Mouse (Mus musculus): ENCODE results near the gene Zbtb9. TPM values are rescaled to one million over a fixed set of nuclear protein-coding genes. Genes with fewer than 3 reads are reported as not detected.
"Not testable (repeated sequence)": the region's sequence is repeated elsewhere in the genome, so short reads cannot be mapped to it uniquely, and the experiment has no call there.

Gene Zbtb9
- total RNA-seq, 1 experiment from 2014 or later: 20.9 TPM

GRCm38 (mm10) chr17:26966993-26967392 lies 6.0 kb upstream of the Zbtb9 start:
- ATAC-seq (ENCODE audit: extremely low read depth, insufficient number of reproducible peaks, low FRiP score, poor library complexity, severe bottlenecking): no peak

DNA sequence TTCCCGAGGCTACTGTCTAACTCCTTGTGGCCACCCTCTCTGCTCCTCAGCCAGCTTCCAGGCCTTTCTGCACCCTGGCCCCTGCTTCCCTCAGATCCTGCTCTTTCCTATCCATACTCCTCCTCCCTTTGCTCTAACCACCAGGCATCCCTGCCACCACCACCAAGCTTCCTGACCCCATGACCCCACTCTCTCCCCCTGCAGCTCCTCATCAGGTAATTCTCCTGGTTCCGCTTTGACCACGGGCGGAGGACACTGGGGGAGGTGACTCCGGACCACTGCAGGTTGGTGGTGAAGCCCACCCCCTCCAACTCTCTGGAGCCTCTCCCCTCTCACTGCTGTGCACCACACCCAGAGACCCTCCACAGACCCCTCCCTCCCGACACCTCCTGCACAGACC lies 5.5 kb upstream of the Zbtb9 start:
- no peak for ATAC-seq (ENCODE audit: extremely low read depth, insufficient number of reproducible peaks, low FRiP score, poor library complexity, severe bottlenecking)

- no peak for ATAC-seq (ENCODE audit: extremely low read depth, insufficient number of reproducible peaks, low FRiP score, poor library complexity, severe bottlenecking)
Observed at GRCm38 (mm10) chr17:26968200-26968611, 4.8 kb upstream of the Zbtb9 start.

- no peak for ATAC-seq (ENCODE audit: extremely low read depth, insufficient number of reproducible peaks, low FRiP score, poor library complexity, severe bottlenecking)
Observed at GRCm38 (mm10) chr17:26969257-26969656, 3.7 kb upstream of the Zbtb9 start.

DNA sequence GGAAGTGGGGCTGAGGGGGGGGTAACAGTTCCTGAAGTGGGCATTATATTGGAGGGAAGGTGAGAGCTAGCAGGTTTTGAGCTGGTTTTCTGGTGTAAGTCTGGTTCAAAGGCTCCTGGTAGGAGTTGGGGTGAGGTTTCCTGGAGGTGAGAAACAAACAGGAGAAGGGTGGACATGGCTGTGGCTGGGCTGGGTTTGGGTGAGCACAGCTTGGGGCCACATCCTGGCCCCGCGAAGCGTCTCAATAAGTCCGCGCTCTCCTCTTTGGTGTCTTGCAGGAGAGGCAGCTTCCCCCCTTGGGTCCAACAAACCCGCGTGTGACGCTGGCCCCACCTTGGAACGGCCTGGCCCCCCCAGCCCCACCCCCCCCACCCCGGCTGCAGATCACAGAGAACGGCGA lies 2.7 kb upstream of the Zbtb9 start:
- ATAC-seq (ENCODE audit: extremely low read depth, insufficient number of reproducible peaks, low FRiP score, poor library complexity, severe bottlenecking): no peak

- no peak for ATAC-seq (ENCODE audit: extremely low read depth, insufficient number of reproducible peaks, low FRiP score, poor library complexity, severe bottlenecking)
Observed at GRCm38 (mm10) chr17:26971247-26971905, 1.6 kb upstream of the Zbtb9 start.

DNA sequence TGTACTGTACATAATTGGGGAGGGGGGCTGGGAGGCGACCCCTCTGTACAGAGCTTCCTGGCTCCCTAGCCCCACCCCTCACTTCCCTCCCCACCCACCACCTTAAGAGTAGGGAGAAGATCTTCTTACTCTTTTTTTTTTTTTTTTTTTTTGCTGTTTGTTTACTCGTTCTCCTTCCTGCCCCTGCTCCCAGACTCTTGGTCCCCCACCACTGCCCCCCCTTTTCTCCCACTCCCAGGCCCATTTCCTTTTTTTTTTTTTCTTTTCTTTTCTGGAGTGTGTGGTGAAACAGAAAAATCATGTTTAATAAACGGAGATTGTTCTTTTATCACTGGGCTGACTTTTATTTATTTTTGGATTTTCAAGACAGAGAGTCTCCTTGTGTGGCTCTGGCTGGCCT lies 860 bp upstream of the Zbtb9 start:
- no peak for ATAC-seq (ENCODE audit: extremely low read depth, insufficient number of reproducible peaks, low FRiP score, poor library complexity, severe bottlenecking)

DNA sequence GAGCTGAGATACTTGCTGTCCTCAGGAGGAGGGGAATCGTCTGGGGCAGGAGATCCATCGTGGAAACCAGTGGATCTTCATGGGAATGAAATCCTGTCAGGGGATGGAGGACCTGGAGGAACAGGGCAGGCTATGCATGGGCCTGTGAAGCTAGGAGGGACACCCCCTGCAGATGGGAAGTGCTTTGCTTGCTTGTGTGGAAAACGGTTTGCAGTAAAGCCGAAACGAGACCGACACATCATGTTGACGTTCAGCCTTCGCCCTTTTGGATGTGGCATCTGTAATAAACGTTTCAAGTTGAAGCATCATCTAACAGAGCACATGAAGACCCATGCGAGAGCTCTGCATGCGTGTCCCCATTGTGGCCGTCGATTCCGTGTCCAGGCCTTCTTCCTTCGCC lies 1.6 kb downstream of the Zbtb9 start:
- ATAC-seq (ENCODE audit: extremely low read depth, insufficient number of reproducible peaks, low FRiP score, poor library complexity, severe bottlenecking): no peak

GRCm38 (mm10) chr17:26975415-26975814 lies 2.4 kb downstream of the Zbtb9 start:
- no peak for ATAC-seq (ENCODE audit: extremely low read depth, insufficient number of reproducible peaks, low FRiP score, poor library complexity, severe bottlenecking)

DNA sequence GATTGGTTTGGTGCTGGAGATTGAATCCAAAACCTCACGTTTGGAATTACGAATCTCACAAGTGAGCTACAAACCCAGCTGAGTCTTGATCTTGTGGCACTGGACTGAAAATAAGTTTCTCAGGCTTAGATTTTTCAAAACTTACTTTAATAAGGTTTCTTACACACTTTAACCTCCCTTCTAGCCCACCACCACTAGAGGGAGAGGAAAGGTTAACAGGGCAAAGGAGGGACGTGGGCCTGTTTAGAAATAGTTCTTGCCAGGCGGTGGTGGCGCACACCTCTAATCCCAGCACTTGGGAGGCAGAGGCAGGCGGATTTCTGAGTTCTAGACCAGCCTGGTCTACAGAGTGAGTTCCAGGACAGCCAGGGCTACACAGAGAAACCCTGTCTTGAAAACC lies 4.4 kb downstream of the Zbtb9 start:
- ATAC-seq (ENCODE audit: extremely low read depth, insufficient number of reproducible peaks, low FRiP score, poor library complexity, severe bottlenecking): not testable (repeated sequence)

- ATAC-seq (ENCODE audit: extremely low read depth, insufficient number of reproducible peaks, low FRiP score, poor library complexity, severe bottlenecking): peak; percentile 77
Observed at GRCm38 (mm10) chr17:26979426-26979825, 6.5 kb downstream of the Zbtb9 start.

- no peak for ATAC-seq (ENCODE audit: extremely low read depth, insufficient number of reproducible peaks, low FRiP score, poor library complexity, severe bottlenecking)
Observed at GRCm38 (mm10) chr17:26981050-26981449, 8.1 kb downstream of the Zbtb9 start.

- no peak for ATAC-seq (ENCODE audit: extremely low read depth, insufficient number of reproducible peaks, low FRiP score, poor library complexity, severe bottlenecking)
Observed at GRCm38 (mm10) chr17:26983382-26983781, 10.4 kb downstream of the Zbtb9 start.

- ATAC-seq (ENCODE audit: extremely low read depth, insufficient number of reproducible peaks, low FRiP score, poor library complexity, severe bottlenecking): no peak
Observed at GRCm38 (mm10) chr17:26985503-26986179, 12.7 kb downstream of the Zbtb9 start.

DNA sequence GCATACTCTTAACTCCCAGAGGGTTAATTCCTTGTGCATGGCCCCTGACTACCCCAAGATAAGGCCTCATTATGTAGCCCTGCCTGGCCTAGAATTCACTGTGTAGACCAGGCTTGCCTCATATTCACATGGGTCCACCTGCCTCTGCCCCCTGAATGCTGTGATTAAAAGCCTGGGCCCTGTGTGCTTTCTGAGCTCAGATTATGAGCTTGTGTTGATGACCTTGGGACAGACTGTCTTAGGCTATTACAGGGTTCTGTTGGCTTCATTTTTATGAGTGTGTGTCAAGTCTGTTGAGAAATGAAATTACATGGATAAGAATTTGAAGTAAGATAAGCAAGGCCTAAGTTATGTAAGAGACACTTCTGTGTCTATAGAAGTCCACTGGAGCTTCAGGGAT lies 17.6 kb downstream of the Zbtb9 start:
- ATAC-seq (ENCODE audit: extremely low read depth, insufficient number of reproducible peaks, low FRiP score, poor library complexity, severe bottlenecking): no peak

DNA sequence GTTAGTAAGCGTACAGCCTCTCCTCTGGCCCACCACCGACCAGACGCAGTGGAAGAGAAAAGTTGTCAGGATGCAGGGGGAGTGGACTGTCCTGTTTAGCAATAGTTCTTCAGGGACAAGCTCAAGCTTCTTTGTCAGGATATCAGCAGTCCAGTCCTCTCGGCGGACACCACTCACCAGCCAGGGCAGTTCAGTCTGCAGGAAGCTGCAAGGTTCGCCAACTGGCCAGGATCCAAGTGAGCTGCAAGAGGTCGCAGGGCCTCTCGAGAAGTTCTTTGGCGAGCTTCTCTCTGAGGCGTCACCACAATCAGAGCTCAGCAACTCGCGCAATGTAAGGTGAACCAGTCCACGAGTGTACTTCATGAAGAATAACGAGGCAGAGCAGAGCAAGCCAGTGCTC lies 21.4 kb downstream of the Zbtb9 start:
- no peak for ATAC-seq (ENCODE audit: extremely low read depth, insufficient number of reproducible peaks, low FRiP score, poor library complexity, severe bottlenecking)

- no peak for ATAC-seq (ENCODE audit: extremely low read depth, insufficient number of reproducible peaks, low FRiP score, poor library complexity, severe bottlenecking)
Observed at GRCm38 (mm10) chr17:26995006-26995405, 22.0 kb downstream of the Zbtb9 start.

DNA sequence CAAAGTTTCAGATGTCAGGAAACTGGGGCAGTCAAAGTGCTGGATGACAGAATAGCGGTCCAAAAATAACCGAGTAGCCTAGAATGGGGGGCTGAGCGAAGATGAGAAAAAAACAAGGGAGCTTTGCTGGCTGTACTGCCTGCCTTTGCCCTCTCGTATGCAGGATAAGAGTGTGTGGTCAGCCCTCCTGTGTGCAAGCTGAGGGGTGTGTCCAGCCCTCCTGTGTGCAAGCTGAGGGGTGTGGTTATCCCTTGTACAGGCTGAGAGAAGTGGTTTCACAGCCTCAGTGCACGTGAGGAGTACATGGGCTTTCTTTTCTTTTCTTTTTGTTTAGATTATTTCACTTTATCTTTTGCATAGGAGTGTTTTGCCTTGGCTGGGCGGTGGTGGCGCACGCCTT lies 22.6 kb downstream of the Zbtb9 start:
- ATAC-seq (ENCODE audit: extremely low read depth, insufficient number of reproducible peaks, low FRiP score, poor library complexity, severe bottlenecking): no peak

DNA sequence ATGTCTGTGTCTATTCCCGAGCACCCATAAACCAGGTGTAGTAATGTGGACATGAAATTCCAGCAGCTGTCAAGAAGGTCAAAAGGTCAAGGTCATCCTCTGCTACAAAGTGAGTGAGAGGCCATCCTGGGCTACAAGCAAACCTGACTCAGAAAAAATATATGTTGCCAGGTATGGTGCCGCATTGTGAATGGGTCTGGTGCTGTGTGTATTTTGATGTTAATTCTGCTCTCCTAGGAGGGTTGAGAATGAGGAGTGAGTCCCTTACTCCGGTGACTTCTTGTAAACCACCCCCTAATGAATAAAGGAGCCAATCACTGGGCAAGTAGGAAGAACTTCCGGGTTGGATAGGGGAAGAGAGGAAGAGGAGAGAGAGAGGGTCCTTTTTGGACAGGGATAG lies 24.7 kb downstream of the Zbtb9 start:
- ATAC-seq (ENCODE audit: extremely low read depth, insufficient number of reproducible peaks, low FRiP score, poor library complexity, severe bottlenecking): no peak

DNA sequence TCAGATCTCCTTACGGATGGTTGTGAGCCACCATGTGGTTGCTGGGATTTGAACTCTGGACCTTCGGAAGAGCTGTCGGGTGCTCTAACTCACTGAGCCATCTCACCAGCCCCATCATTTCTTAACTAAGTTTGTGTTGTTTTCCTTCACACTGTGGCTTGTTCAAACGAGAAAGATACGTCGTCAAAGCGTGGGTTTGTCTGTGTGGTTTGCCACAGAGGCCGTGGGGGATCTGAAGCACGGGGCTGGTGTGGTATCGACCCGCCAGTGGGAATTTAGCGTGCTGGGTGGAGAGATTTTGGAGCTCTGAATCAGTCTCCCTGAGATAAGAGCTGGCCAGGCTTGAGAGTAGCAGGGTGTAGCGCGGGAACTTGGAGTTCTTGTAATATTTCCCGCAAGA lies 25.3 kb downstream of the Zbtb9 start:
- no peak for ATAC-seq (ENCODE audit: extremely low read depth, insufficient number of reproducible peaks, low FRiP score, poor library complexity, severe bottlenecking)

DNA sequence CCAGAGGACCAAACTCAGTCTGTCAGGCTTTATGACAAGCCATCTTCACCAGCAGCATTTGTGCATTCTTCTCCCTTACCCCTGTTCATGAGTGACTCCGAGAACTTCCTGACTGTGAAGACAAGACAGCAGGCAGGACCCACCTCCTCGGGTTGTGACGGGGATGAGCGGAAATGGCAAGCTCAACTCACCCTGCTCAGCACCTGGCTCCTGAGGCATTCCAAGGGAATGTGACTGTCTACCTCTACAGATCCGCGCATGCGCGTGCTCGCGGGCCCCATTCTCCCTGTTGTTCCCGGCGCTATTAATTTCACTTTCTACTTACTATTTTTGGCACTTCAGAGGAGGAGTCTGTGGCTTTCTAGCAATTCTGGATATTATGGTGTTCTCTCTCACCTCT lies 27.0 kb downstream of the Zbtb9 start:
- ATAC-seq (ENCODE audit: extremely low read depth, insufficient number of reproducible peaks, low FRiP score, poor library complexity, severe bottlenecking): no peak

All from neutrophil, adult 5-6 weeks (primary cell).